Mouse (Mus musculus) layer of hippocampus, postnatal 14 days (tissue): ENCODE data around the gene Stc2. TPM values are rescaled to one million over a fixed set of nuclear protein-coding genes. Genes with fewer than 3 reads are reported as not detected.

Source experiments
- DNase-seq, 2 experiments: peaks; one replicate each; pipeline ENCODE4 v3.0.0; 2021 to 2022; ENCODE audit warnings: low spot score in 2 of 2, mixed read lengths in 1 of 2
- total RNA-seq, 2 experiments: library from RNA; stranded (reverse); gene quantifications; 2 replicates each; pipeline ENCODE4 v1.2.3; 2021

Gene Stc2
- total RNA-seq, 2 experiments from 2014 or later: 5.0 to 6.4 TPM

GRCm38 (mm10) chr11:31366827-31367226 lies 3.0 kb downstream of the Stc2 start:
- no peak for DNase-seq

- no peak for DNase-seq
Observed at GRCm38 (mm10) chr11:31366421-31366820, 3.5 kb downstream of the Stc2 start.

GRCm38 (mm10) chr11:31365981-31366380 lies 3.9 kb downstream of the Stc2 start:
- peak in 1 of 2 experiments; percentile 29 for DNase-seq

- DNase-seq: no peak
Observed at GRCm38 (mm10) chr11:31365280-31365679, 4.6 kb downstream of the Stc2 start.

- DNase-seq: no peak
Observed at GRCm38 (mm10) chr11:31362856-31363255, 7.0 kb downstream of the Stc2 start.

GRCm38 (mm10) chr11:31362330-31362729 lies 7.5 kb downstream of the Stc2 start:
- DNase-seq: no peak

GRCm38 (mm10) chr11:31361047-31361446 lies 8.8 kb downstream of the Stc2 start:
- DNase-seq: no peak

- DNase-seq: no peak
Observed at GRCm38 (mm10) chr11:31359283-31359902, 10.5 kb downstream of the Stc2 start.

- no peak for DNase-seq
Observed at GRCm38 (mm10) chr11:31358453-31358852, 11.4 kb downstream of the Stc2 start.

GRCm38 (mm10) chr11:31356866-31357265 lies 13.0 kb downstream of the Stc2 start:
- no peak for DNase-seq

- no peak for DNase-seq
Observed at GRCm38 (mm10) chr11:31355737-31356136, 14.1 kb downstream of the Stc2 start.

- no peak for DNase-seq
Observed at GRCm38 (mm10) chr11:31354514-31354913, 15.4 kb downstream of the Stc2 start.

Other genes starting within 250 kb of the Stc2 start
- not detected for gene Gm17332, start 187.6 kb downstream of the Stc2 start, total RNA-seq